Mouse (Mus musculus) cerebellum, adult 2 months (tissue): ENCODE results near the gene Esyt2. TPM values are rescaled to one million over a fixed set of nuclear protein-coding genes. Genes with fewer than 3 reads are reported as not detected.

ENCODE experiments used
- DNase-seq, 2 experiments: peaks; one replicate each; pipeline ENCODE4 v3.0.0; 2021
- H3K27ac ChIP-seq: fragments of 200-500 bp; 2 replicates; pipeline ENCODE4 v1.5.1; 2012; ENCODE audit warnings: low read length, control low read depth, inconsistent platforms; ENCODE audit not compliant: insufficient read depth
- H3K27me3 ChIP-seq: fragments of 200-500 bp; 2 replicates; pipeline ENCODE4 v1.6.1; 2012; ENCODE audit warnings: inconsistent platforms, mild to moderate bottlenecking, low read length, moderate library complexity; ENCODE audit not compliant: control insufficient read depth, insufficient read depth
- H3K4me1 ChIP-seq: fragments of 200-500 bp; 2 replicates; pipeline ENCODE4 v1.6.1; 2011; ENCODE audit warnings: low read length; ENCODE audit not compliant: control insufficient read depth, insufficient read depth
- H3K4me3 ChIP-seq: fragments of 200-500 bp; replicated peaks from 2 replicates; pipeline ENCODE3; 2011; ENCODE audit warnings: mild to moderate bottlenecking, low read depth, low read length, control low read depth; ENCODE audit not compliant: insufficient read depth
- CTCF ChIP-seq: fragments of 200-500 bp; IDR thresholded peaks from 2 replicates; pipeline ENCODE4 v1.5.1; 2011; ENCODE audit warnings: low read depth, mild to moderate bottlenecking, control low read depth, low read length, moderate library complexity, borderline replicate concordance; ENCODE audit not compliant: insufficient read depth
- POLR2A ChIP-seq: fragments of 200-500 bp; IDR thresholded peaks from 2 replicates; pipeline ENCODE4 v1.6.1; 2011; ENCODE audit warnings: low read length, control low read depth, borderline replicate concordance; ENCODE audit not compliant: insufficient read depth
- WGBS: fragments of 180-500 bp; shearing (Covaris S2); methylation state at CpG from one replicate; pipeline ENCODE4 v1.1.7; 2018; 5-methylcytosine and 5-hydroxymethylcytosine counted together
- polyA plus RNA-seq: library from polyadenylated mRNA; depleted of rRNA; stranded (reverse); fragments of >200 nt; gene quantifications from 2 replicates; pipeline ENCODE4 v1.2.3, GENCODE M21; 2012; rRNA removed

Gene Esyt2
- polyA plus RNA-seq, 1 experiment: 18.6 TPM

DNA sequence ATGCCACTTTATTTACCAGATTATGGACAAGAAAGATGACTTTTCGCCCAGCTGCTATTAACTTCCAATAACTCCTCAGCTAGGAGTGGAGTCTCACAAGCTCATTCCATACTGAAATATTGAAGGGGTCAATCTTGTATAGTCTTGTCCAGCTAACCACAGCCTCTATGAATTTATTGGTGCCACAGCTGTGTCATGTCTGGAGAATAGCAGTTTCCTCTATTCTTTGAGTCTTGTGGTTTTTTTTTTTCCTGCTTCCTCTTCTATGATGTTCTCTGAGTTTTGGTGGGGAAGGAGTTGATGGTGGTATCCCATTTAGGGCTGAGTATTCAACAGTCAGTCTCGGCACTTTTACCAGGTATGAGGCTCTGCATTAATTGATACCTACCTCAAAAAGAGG, 154.2 kb downstream of the Esyt2 start:
- TF ChIP-seq POLR2A (no peak), CTCF (no peak)
- no peak for DNase-seq
- Histone ChIP-seq H3K27me3 (no peaks in the 10 kb centered on the region), H3K4me1 (no peaks in the 10 kb centered on the region), H3K27ac (no peak overlapping the region), H3K4me3 (no peak overlapping the region)
- WGBS: 95% methylated on average over 2 of the region's 2 CpGs

DNA sequence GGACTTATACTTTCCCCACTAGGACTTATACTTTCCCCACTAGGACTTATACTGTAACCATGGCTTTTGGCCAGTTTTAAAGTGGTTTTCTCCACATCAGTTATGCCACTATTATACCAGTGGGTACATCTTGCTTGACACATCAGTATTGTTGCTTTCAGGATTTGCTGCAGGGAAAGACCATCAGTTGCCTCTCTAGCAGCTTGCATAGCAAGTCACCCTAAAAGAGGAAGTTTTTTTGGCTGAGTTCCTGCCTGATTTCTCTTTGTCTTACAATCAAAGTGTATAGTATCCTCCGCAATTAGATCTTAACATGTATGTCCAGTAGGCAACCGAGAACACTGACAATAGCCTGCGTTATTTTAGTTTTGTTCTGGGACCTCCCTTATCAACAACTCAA, 155.1 kb downstream of the Esyt2 start:
- WGBS: 94% methylated on average over 3 of the region's 3 CpGs
- no peak for TF ChIP-seq POLR2A
- TF ChIP-seq CTCF: no peak
- no peak for DNase-seq

DNA sequence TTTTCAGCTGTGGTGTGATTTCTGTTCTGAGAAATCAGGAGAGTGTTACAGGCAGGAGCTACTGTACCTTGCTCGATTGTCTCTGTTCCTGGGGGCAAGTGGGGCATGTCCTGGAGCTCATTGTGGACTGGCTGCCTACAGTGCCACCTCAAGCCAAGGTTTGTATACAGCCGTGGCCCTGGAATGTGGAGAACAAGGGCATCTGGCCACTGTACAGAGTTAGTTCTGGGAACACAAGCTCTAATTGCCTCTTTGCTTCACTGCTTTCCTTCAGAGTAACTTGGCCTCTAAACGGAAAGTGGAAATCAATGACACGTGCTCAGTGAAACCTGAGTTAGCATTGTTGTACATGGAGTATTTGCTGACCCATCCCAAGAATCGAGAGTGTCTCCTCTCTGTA, 157.6 kb downstream of the Esyt2 start:
- TF ChIP-seq POLR2A (no peak), CTCF (no peak)
- WGBS: 85% methylated on average over 5 of the region's 5 CpGs

More for the DNA sequence above, 155.1 kb downstream of the Esyt2 start:
- Histone ChIP-seq H3K4me3 (no peak overlapping the region), H3K27ac (no peak overlapping the region), H3K27me3 (no peaks in the 10 kb centered on the region), H3K4me1 (no peaks in the 10 kb centered on the region)

More for the DNA sequence above, 157.6 kb downstream of the Esyt2 start:
- no peak for DNase-seq
- no peaks in the 10 kb centered on the region for H3K4me1 ChIP-seq
- no peak overlapping the region for H3K27ac ChIP-seq
- no peak overlapping the region for H3K4me3 ChIP-seq
- no peaks in the 10 kb centered on the region for H3K27me3 ChIP-seq

Other genes starting within 250 kb of the Esyt2 start
- gene Zfp386, start 233.5 kb upstream of the Esyt2 start, polyA plus RNA-seq: 27.9 and 34.0 TPM in 2 replicates
- 7.8 and 11.2 TPM in 2 replicates for gene Vipr2, start 203.5 kb upstream of the Esyt2 start, polyA plus RNA-seq
- 12.5 and 13.5 TPM in 2 replicates for gene Wdr60, start 18.2 kb upstream of the Esyt2 start, polyA plus RNA-seq
- not detected in 2 replicates for gene Gm11027, start 5.8 kb upstream of the Esyt2 start, polyA plus RNA-seq
- 3.7 and 4.1 TPM in 2 replicates for gene Ncapg2, start 124.2 kb downstream of the Esyt2 start, polyA plus RNA-seq
- 97.8 and 103 TPM in 2 replicates for gene Ptprn2, start 204.5 kb downstream of the Esyt2 start, polyA plus RNA-seq